Mouse (Mus musculus): ENCODE data around the gene Lrwd1. TPM values are rescaled to one million over a fixed set of nuclear protein-coding genes. Genes with fewer than 3 reads are reported as not detected.
A peak's percentile ranks its signal among the peaks of the same experiment; 100 is the strongest.

Lrwd1 gene
- polyA plus RNA-seq (2015; fragmentation: Nextera tagmentation; extraction: Ambion mirVana), result 34.1 and 37.2 TPM in 2 replicates

GRCm38 (mm10) chr5:136135571-136136291 lies at the start of gene Lrwd1, which contains the start of gene Alkbh4:
Gene Lrwd1 (minus strand): TSS chr5:136136074.
Gene Alkbh4 (plus strand): TSS chr5:136136146.
- H3K9ac ChIP-seq, result peak within 1 kb of the TSS; percentile 89
- under 1% methylated on average over 60 of the region's 60 CpGs for WGBS (ENCODE audit: insufficient replicate concordance)
- peaks cover 68% of the 10 kb centered on the region for H3K36me3 ChIP-seq (replicated peaks)

GRCm38 (mm10) chr5:136183766-136184165 lies 47.9 kb upstream of the Lrwd1 start:
- no peak overlapping the region for H3K4me2 ChIP-seq
- no peak overlapping the region for H3K27ac ChIP-seq (replicated peaks)
- H3K27me3 ChIP-seq, result no peaks in the 10 kb centered on the region
- WGBS (ENCODE audit: insufficient replicate concordance), result 69% methylated on average over 7 of the region's 7 CpGs
- no peak overlapping the region for H3K4me3 ChIP-seq (replicated peaks)
- no peaks in the 10 kb centered on the region for H3K9me3 ChIP-seq (replicated peaks)
- 0 out of 2 replicates have a peak, but pooled peaks cover 2% of the 10 kb centered on the region for H3K4me1 ChIP-seq (replicated peaks)
- peaks cover 89% of the 10 kb centered on the region for H3K36me3 ChIP-seq (replicated peaks)
- no peak for ATAC-seq (ENCODE audit: insufficient read depth)
- H3K9ac ChIP-seq, result no peak overlapping the region

More at GRCm38 (mm10) chr5:136135571-136136291, at the start of gene Lrwd1, which contains the start of gene Alkbh4:
- no peaks in the 10 kb centered on the region for H3K9me3 ChIP-seq (replicated peaks)
- H3K4me2 ChIP-seq, result peak within 1 kb of the TSS; percentile 80
- peak within 1 kb of the TSS; percentile 91 for H3K4me3 ChIP-seq (replicated peaks)
- H3K27me3 ChIP-seq, result no peaks in the 10 kb centered on the region
- peaks cover 45% of the 10 kb centered on the region for H3K4me1 ChIP-seq (replicated peaks)
- ATAC-seq (ENCODE audit: insufficient read depth), result peak; percentile 91
- H3K27ac ChIP-seq (replicated peaks), result peak within 1 kb of the TSS; percentile 95

- H3K4me2 ChIP-seq, result no peak overlapping the region
- H3K9me3 ChIP-seq (replicated peaks), result no peaks in the 10 kb centered on the region
- WGBS (ENCODE audit: insufficient replicate concordance), result 32% methylated on average over 4 of the region's 4 CpGs
- no peaks in the 10 kb centered on the region for H3K27me3 ChIP-seq
- no peak overlapping the region for H3K4me3 ChIP-seq (replicated peaks)
- 0 out of 2 replicates have a peak, but pooled peaks cover 5% of the 10 kb centered on the region for H3K4me1 ChIP-seq (replicated peaks)
- H3K9ac ChIP-seq, result no peak overlapping the region
- no peak for ATAC-seq (ENCODE audit: insufficient read depth)
- H3K27ac ChIP-seq (replicated peaks), result no peak overlapping the region
- peaks cover 88% of the 10 kb centered on the region for H3K36me3 ChIP-seq (replicated peaks)
Measured at GRCm38 (mm10) chr5:136182830-136183229, 47.0 kb upstream of the Lrwd1 start.

- peaks cover 91% of the 10 kb centered on the region for H3K36me3 ChIP-seq (replicated peaks)
- WGBS (ENCODE audit: insufficient replicate concordance), result 69% methylated on average over 6 of the region's 6 CpGs
Measured at GRCm38 (mm10) chr5:136182049-136182448, 46.2 kb upstream of the Lrwd1 start.

GRCm38 (mm10) chr5:136181197-136181596 lies 45.3 kb upstream of the Lrwd1 start:
- 85% methylated on average over 6 of the region's 6 CpGs for WGBS (ENCODE audit: insufficient replicate concordance)
- ATAC-seq (ENCODE audit: insufficient read depth), result no peak
- peaks cover 82% of the 10 kb centered on the region for H3K36me3 ChIP-seq (replicated peaks)

More at GRCm38 (mm10) chr5:136182049-136182448, 46.2 kb upstream of the Lrwd1 start:
- Histone ChIP-seq H3K4me2 (no peak overlapping the region), H3K4me1 (replicated peaks) (0 out of 2 replicates have a peak, but pooled peaks cover 5% of the 10 kb centered on the region), H3K27ac (replicated peaks) (no peak overlapping the region), H3K9me3 (replicated peaks) (no peaks in the 10 kb centered on the region), H3K9ac (no peak overlapping the region), H3K4me3 (replicated peaks) (no peak overlapping the region), H3K27me3 (no peaks in the 10 kb centered on the region)
- ATAC-seq (ENCODE audit: insufficient read depth), result no peak

GRCm38 (mm10) chr5:136179594-136179993 lies 43.7 kb upstream of the Lrwd1 start:
- no peak for ATAC-seq (ENCODE audit: insufficient read depth)
- H3K27ac ChIP-seq (replicated peaks), result no peak overlapping the region
- peaks cover 66% of the 10 kb centered on the region for H3K36me3 ChIP-seq (replicated peaks)
- H3K9me3 ChIP-seq (replicated peaks), result no peaks in the 10 kb centered on the region
- no peak overlapping the region for H3K4me2 ChIP-seq
- H3K9ac ChIP-seq, result no peak overlapping the region
- H3K4me1 ChIP-seq (replicated peaks), result 0 out of 2 replicates have a peak, but pooled peaks cover 5% of the 10 kb centered on the region
- 57% methylated on average over 5 of the region's 5 CpGs for WGBS (ENCODE audit: insufficient replicate concordance)
- H3K4me3 ChIP-seq (replicated peaks), result no peak overlapping the region
- no peaks in the 10 kb centered on the region for H3K27me3 ChIP-seq

More at GRCm38 (mm10) chr5:136181197-136181596, 45.3 kb upstream of the Lrwd1 start:
- H3K4me1 ChIP-seq (replicated peaks), result 0 out of 2 replicates have a peak, but pooled peaks cover 5% of the 10 kb centered on the region
- no peaks in the 10 kb centered on the region for H3K27me3 ChIP-seq
- no peak overlapping the region for H3K27ac ChIP-seq (replicated peaks)
- H3K4me3 ChIP-seq (replicated peaks), result no peak overlapping the region
- no peaks in the 10 kb centered on the region for H3K9me3 ChIP-seq (replicated peaks)
- H3K4me2 ChIP-seq, result no peak overlapping the region
- H3K9ac ChIP-seq, result no peak overlapping the region

- ATAC-seq (ENCODE audit: insufficient read depth), result no peak
- no peak overlapping the region for H3K4me3 ChIP-seq (replicated peaks)
- peaks cover 16% of the 10 kb centered on the region for H3K36me3 ChIP-seq (replicated peaks)
- no peak overlapping the region for H3K9ac ChIP-seq
- no peak overlapping the region for H3K4me2 ChIP-seq
- no peaks in the 10 kb centered on the region for H3K27me3 ChIP-seq
- H3K4me1 ChIP-seq (replicated peaks), result peaks cover 38% of the 10 kb centered on the region
- 30% methylated on average over 9 of the region's 9 CpGs for WGBS (ENCODE audit: insufficient replicate concordance)
- no peak overlapping the region for H3K27ac ChIP-seq (replicated peaks)
- H3K9me3 ChIP-seq (replicated peaks), result no peaks in the 10 kb centered on the region
Measured at GRCm38 (mm10) chr5:136173606-136174463, 38.0 kb upstream of the Lrwd1 start.

- H3K27me3 ChIP-seq, result no peaks in the 10 kb centered on the region
- peaks cover 35% of the 10 kb centered on the region for H3K4me1 ChIP-seq (replicated peaks)
- peaks cover 12% of the 10 kb centered on the region for H3K36me3 ChIP-seq (replicated peaks)
- no peak overlapping the region for H3K4me2 ChIP-seq
- 69% methylated on average over 9 of the region's 9 CpGs for WGBS (ENCODE audit: insufficient replicate concordance)
- H3K4me3 ChIP-seq (replicated peaks), result no peak overlapping the region
- ATAC-seq (ENCODE audit: insufficient read depth), result no peak
- no peak overlapping the region for H3K27ac ChIP-seq (replicated peaks)
- H3K9me3 ChIP-seq (replicated peaks), result no peaks in the 10 kb centered on the region
- no peak overlapping the region for H3K9ac ChIP-seq
Measured at GRCm38 (mm10) chr5:136172939-136173338, 37.1 kb upstream of the Lrwd1 start.

- peaks cover 9% of the 10 kb centered on the region for H3K36me3 ChIP-seq (replicated peaks)
- 13% methylated on average over 17 of the region's 17 CpGs for WGBS (ENCODE audit: insufficient replicate concordance)
- peaks cover 35% of the 10 kb centered on the region for H3K4me1 ChIP-seq (replicated peaks)
- H3K4me2 ChIP-seq, result peak overlapping the region; percentile 92
- H3K27me3 ChIP-seq, result no peaks in the 10 kb centered on the region
- peak; percentile 22; the same call in 1 of the 2 replicates for ATAC-seq (ENCODE audit: insufficient read depth)
- peak overlapping the region; percentile 65 for H3K4me3 ChIP-seq (replicated peaks)
- peak overlapping the region; percentile 77 for H3K27ac ChIP-seq (replicated peaks)
- no peak overlapping the region; the same call in 1 of the 2 replicates for H3K9ac ChIP-seq
- no peaks in the 10 kb centered on the region for H3K9me3 ChIP-seq (replicated peaks)
Measured at GRCm38 (mm10) chr5:136171363-136172341, 35.8 kb upstream of the Lrwd1 start.
